ENCODE assay signal across 8 mouse cellular contexts in the genomic region with DNA sequence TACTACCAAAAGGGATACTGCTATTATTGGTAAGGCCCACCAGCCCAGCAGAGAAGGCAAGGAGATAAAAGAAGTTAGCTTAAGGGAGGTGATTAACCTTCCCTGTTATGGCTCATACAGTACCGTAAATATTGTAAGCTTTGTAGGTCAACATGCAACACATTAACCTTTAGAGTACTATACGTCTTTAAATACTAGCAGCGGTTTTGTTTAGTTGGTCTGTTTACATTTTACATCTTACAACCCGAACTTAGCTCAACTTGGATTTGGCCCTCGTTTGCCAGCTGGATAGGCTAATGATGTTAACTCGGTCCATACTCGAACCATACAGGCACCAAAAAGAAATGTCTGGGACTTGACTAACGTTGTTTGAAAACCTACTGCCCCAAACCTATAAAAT. TPM values are rescaled to one million over a fixed set of nuclear protein-coding genes. Genes with fewer than 3 reads are reported as not detected.
DNase-seq lines count a peak whose midpoint lies in the region; ATAC-seq and TF ChIP-seq lines count a peak whose summit lies in the region.

No protein-coding gene starts in this region.

- peak overlapping the region; percentile 71 for H3K9ac ChIP-seq in lung, embryonic 14.5 days
- peak overlapping the region; percentile 68 for H3K9ac ChIP-seq in embryonic facial prominence, embryonic 14.5 days (ENCODE audit: low read depth, low read length)
- peak overlapping the region; percentile 70 for H3K9ac ChIP-seq in intestine, embryonic 15.5 days
- H3K9ac ChIP-seq in neural tube, embryonic 12.5 days: peak overlapping the region; percentile 68

- no peaks in the 10 kb centered on the region for H3K27me3 ChIP-seq in lung, embryonic 14.5 days (ENCODE audit: insufficient read depth, low read length)
- no peaks in the 10 kb centered on the region for H3K27me3 ChIP-seq in embryonic facial prominence, embryonic 14.5 days (replicated peaks; ENCODE audit: control insufficient read depth, insufficient read depth, low read length)
- no peaks in the 10 kb centered on the region for H3K27me3 ChIP-seq in intestine, embryonic 15.5 days (replicated peaks)
- H3K27me3 ChIP-seq in neural tube, embryonic 12.5 days (replicated peaks): no peaks in the 10 kb centered on the region

- peak overlapping the region; percentile 88 for H3K4me2 ChIP-seq in lung, embryonic 14.5 days
- H3K4me2 ChIP-seq in embryonic facial prominence, embryonic 14.5 days (ENCODE audit: low read depth, low read length): peak overlapping the region; percentile 73
- peak overlapping the region; percentile 81 for H3K4me2 ChIP-seq in intestine, embryonic 15.5 days (replicated peaks)
- H3K4me2 ChIP-seq in neural tube, embryonic 12.5 days (replicated peaks): peak overlapping the region; percentile 93

- DNase-seq in lung, embryonic 14.5 days: peak; percentile 0
- DNase-seq in lung, postnatal 10 days: no peak
- DNase-seq in embryonic facial prominence, embryonic 14.5 days (ENCODE audit: low spot score): no peak
- no peak for DNase-seq in urinary bladder, postnatal 25 days (ENCODE audit: low spot score)
- no peak for DNase-seq in cerebellum, adult 18-20 months
- DNase-seq in kidney, postnatal 10 days: no peak

- peak overlapping the region; percentile 77; the same call in 1 of the 2 replicates for H3K27ac ChIP-seq in lung, embryonic 14.5 days (ENCODE audit: low read depth)
- peak overlapping the region; percentile 65 for H3K27ac ChIP-seq in embryonic facial prominence, embryonic 14.5 days (replicated peaks; ENCODE audit: low read depth, low read length)
- peak overlapping the region; percentile 52 for H3K27ac ChIP-seq in intestine, embryonic 15.5 days
- no peak overlapping the region for H3K27ac ChIP-seq in neural tube, embryonic 12.5 days

- 3% methylated on average over 8 of the region's 8 CpGs for WGBS in lung, embryonic 14.5 days
- whole genome bisulfite sequencing in embryonic facial prominence, embryonic 14.5 days: 9% methylated on average over 8 of the region's 8 CpGs
- WGBS in intestine, embryonic 15.5 days: 3% methylated on average over 8 of the region's 8 CpGs
- 14% methylated on average over 8 of the region's 8 CpGs for WGBS in neural tube, embryonic 12.5 days

- no peak for ATAC-seq in lung, embryonic 14.5 days (ENCODE audit: insufficient read depth)
- no peak for ATAC-seq in embryonic facial prominence, embryonic 14.5 days (ENCODE audit: low read depth)
- ATAC-seq in intestine, embryonic 15.5 days: no peak
- no peak for ATAC-seq in neural tube, embryonic 12.5 days (ENCODE audit: low FRiP score, low read depth)

- H3K4me1 ChIP-seq in lung, embryonic 14.5 days (ENCODE audit: insufficient read depth): peaks cover 9% of the 10 kb centered on the region; the same call in 1 of the 2 replicates
- peaks cover 14% of the 10 kb centered on the region for H3K4me1 ChIP-seq in embryonic facial prominence, embryonic 14.5 days (ENCODE audit: control insufficient read depth, insufficient read depth, low read length)
- H3K4me1 ChIP-seq in intestine, embryonic 15.5 days (replicated peaks): 0 out of 2 replicates have a peak, but pooled peaks cover 6% of the 10 kb centered on the region
- H3K4me1 ChIP-seq in neural tube, embryonic 12.5 days: peaks cover 17% of the 10 kb centered on the region

- 0 out of 2 replicates have a peak, but pooled peaks cover 5% of the 10 kb centered on the region for H3K36me3 ChIP-seq in lung, embryonic 14.5 days (ENCODE audit: insufficient read depth)
- H3K36me3 ChIP-seq in embryonic facial prominence, embryonic 14.5 days (ENCODE audit: control insufficient read depth, insufficient read depth, low read length): no peaks in the 10 kb centered on the region
- H3K36me3 ChIP-seq in intestine, embryonic 15.5 days: no peaks in the 10 kb centered on the region
- H3K36me3 ChIP-seq in neural tube, embryonic 12.5 days: no peaks in the 10 kb centered on the region

- no peaks in the 10 kb centered on the region for H3K9me3 ChIP-seq in lung, embryonic 14.5 days (ENCODE audit: low read depth, low read length)
- H3K9me3 ChIP-seq in embryonic facial prominence, embryonic 14.5 days (ENCODE audit: control insufficient read depth, low read length): no peaks in the 10 kb centered on the region
- no peaks in the 10 kb centered on the region for H3K9me3 ChIP-seq in intestine, embryonic 15.5 days
- H3K9me3 ChIP-seq in neural tube, embryonic 12.5 days: no peaks in the 10 kb centered on the region

- peak overlapping the region; percentile 79 for H3K4me3 ChIP-seq in lung, embryonic 14.5 days (ENCODE audit: low read depth, low read length)
- H3K4me3 ChIP-seq in embryonic facial prominence, embryonic 14.5 days (ENCODE audit: low read depth, low read length): peak overlapping the region; percentile 64
- H3K4me3 ChIP-seq in intestine, embryonic 15.5 days (replicated peaks): peak overlapping the region; percentile 62
- peak overlapping the region; percentile 75 for H3K4me3 ChIP-seq in neural tube, embryonic 12.5 days

- TF ChIP-seq CTCF in lung, embryonic 14.5 days (IDR thresholded peaks at IDR 0.05; ENCODE audit: low read depth): no peak

RNA-seq across cellular contexts. Expression of a gene that starts 0.6 kb away (rescaled TPM):
- polyA plus RNA-seq in lung, embryonic 14.5 days (2014; fragmentation: Nextera tagmentation; extraction: Ambion mirVana): 14.6 and 15.4 TPM in 2 replicates
- polyA plus RNA-seq in embryonic facial prominence, embryonic 14.5 days (2014; fragmentation: Nextera tagmentation; extraction: Ambion mirVana): 11.8 and 15.6 TPM in 2 replicates
- polyA plus RNA-seq in intestine, embryonic 15.5 days (2015; fragmentation: Nextera tagmentation; extraction: Ambion mirVana): 13.3 and 15.1 TPM in 2 replicates
- polyA plus RNA-seq in neural tube, embryonic 12.5 days (2016; fragmentation: Nextera tagmentation; extraction: Ambion mirVana): 12.3 and 13.0 TPM in 2 replicates

RNA-seq across cellular contexts. Expression of a gene that starts 59.3 kb away (rescaled TPM):
- polyA plus RNA-seq in lung, embryonic 14.5 days (2014; fragmentation: Nextera tagmentation; extraction: Ambion mirVana): 3.4 and 3.8 TPM in 2 replicates
- polyA plus RNA-seq in embryonic facial prominence, embryonic 14.5 days (2014; fragmentation: Nextera tagmentation; extraction: Ambion mirVana): 1.5 and 1.9 TPM in 2 replicates
- 0.90 and 1.0 TPM in 2 replicates for polyA plus RNA-seq in intestine, embryonic 15.5 days (2015; fragmentation: Nextera tagmentation; extraction: Ambion mirVana)
- 8.7 and 9.3 TPM in 2 replicates for polyA plus RNA-seq in neural tube, embryonic 12.5 days (2016; fragmentation: Nextera tagmentation; extraction: Ambion mirVana)
